Mouse (Mus musculus) spleen, adult 2 months (tissue): ENCODE measurements around the gene Appl1.

Source experiments
- CTCF ChIP-seq: fragments of 200-500 bp; IDR thresholded peaks from 2 replicates; pipeline ENCODE4 v1.5.1; 2011; ENCODE audit warnings: mild to moderate bottlenecking, inconsistent platforms; ENCODE audit not compliant: insufficient read depth, insufficient read length, insufficient replicate concordance; ENCODE audit errors: extremely low read depth
- POLR2A ChIP-seq: fragments of 200-500 bp; IDR thresholded peaks from 2 replicates; pipeline ENCODE4 v1.6.1; 2011; ENCODE audit warnings: low read depth, low read length, inconsistent platforms

- TF ChIP-seq CTCF (no peak), POLR2A (no peak)
Measured at GRCm38 (mm10) chr14:26934891-26935290, 36.1 kb downstream of the Appl1 start.
